Mouse (Mus musculus): ENCODE measurements around the gene Gm21764.
"Not testable (repeated sequence)": the region's sequence is repeated elsewhere in the genome, so short reads cannot be mapped to it uniquely, and the experiment has no call there.

The Gm21764 gene

GRCm38 (mm10) chrY:18061712-18062111, at the start of gene Gm21764:
TSS of gene Gm21764 (minus strand) at chrY:18061812.
- not testable (repeated sequence) for DNase-seq (ENCODE audit: low read depth)

GRCm38 (mm10) chrY:18088816-18089215, 27.2 kb upstream of the Gm21764 start, which contains the start of gene Ssty1:
TSS of gene Ssty1 (plus strand) at chrY:18089116.
- not testable (repeated sequence) for DNase-seq (ENCODE audit: low read depth)

All from naive thymus-derived CD4-positive, alpha-beta T cell, adult 2 months (primary cell).